Mouse (Mus musculus) embryonic facial prominence, embryonic 11.5 days (tissue): ENCODE data around the gene Urod. TPM values are rescaled to one million over a fixed set of nuclear protein-coding genes. Genes with fewer than 3 reads are reported as not detected.

ENCODE experiments used
- ATAC-seq: fragments of 200-750 bp; cut with Nextera tagmentation; replicated peaks from 2 replicates; pipeline ENCODE4 v1.8.0; 2017; ENCODE audit warnings: low read depth; ENCODE audit not compliant: insufficient number of reproducible peaks, low FRiP score, low TSS enrichment
- DNase-seq: peaks from one replicate; pipeline ENCODE4 v3.0.0-alpha.2; 2015; ENCODE audit warnings: low spot score
- H3K27ac ChIP-seq: fragments of 300-500 bp; sonication (generic); replicated peaks from 2 replicates; pipeline ENCODE4 v1.5.1; 2014; ENCODE audit warnings: mild to moderate bottlenecking, low read depth, low read length, control low read depth
- H3K27me3 ChIP-seq: fragments of 300-500 bp; sonication (generic); 2 replicates; pipeline ENCODE4 v1.6.1; 2014; ENCODE audit warnings: mild to moderate bottlenecking, low read length, moderate library complexity, mixed read lengths; ENCODE audit not compliant: control insufficient read depth, insufficient read depth
- H3K36me3 ChIP-seq: fragments of 300-500 bp; sonication (generic); replicated peaks from 2 replicates; pipeline ENCODE4 v1.6.1; 2014; ENCODE audit warnings: low read depth, mild to moderate bottlenecking, low read length, moderate library complexity, mixed read lengths; ENCODE audit not compliant: control insufficient read depth, insufficient read depth
- H3K4me1 ChIP-seq: fragments of 300-500 bp; sonication (generic); 2 replicates; pipeline ENCODE4 v1.6.1; 2014; ENCODE audit warnings: low read length, mixed read lengths; ENCODE audit not compliant: control insufficient read depth, insufficient read depth
- H3K4me2 ChIP-seq: fragments of 300-500 bp; sonication (generic); 2 replicates; pipeline ENCODE4 v1.6.1; 2014; ENCODE audit warnings: low read depth, mild to moderate bottlenecking, control low read depth, low read length, moderate library complexity
- H3K4me3 ChIP-seq: fragments of 300-500 bp; sonication (generic); 2 replicates; pipeline ENCODE4 v1.5.1; 2014; ENCODE audit warnings: low read depth, low read length, control low read depth
- H3K9ac ChIP-seq: fragments of 300-500 bp; sonication (generic); replicated peaks from 2 replicates; pipeline ENCODE4 v1.6.1; 2014; ENCODE audit warnings: mild to moderate bottlenecking, control low read depth, low read length
- H3K9me3 ChIP-seq: fragments of 300-500 bp; sonication (generic); replicated peaks from 2 replicates; pipeline ENCODE4 v1.6.1; 2016; ENCODE audit warnings: mild to moderate bottlenecking, low read length, inconsistent platforms, mixed read lengths; ENCODE audit not compliant: control insufficient read depth
- WGBS: fragments of 180-500 bp; shearing (Covaris S2); extraction: QIAGEN DNeasy Blood & Tissue Kit; methylation state at CpG from one replicate; pipeline ENCODE4 v1.1.7; 2014; 5-methylcytosine and 5-hydroxymethylcytosine counted together
- polyA plus RNA-seq: library from polyadenylated mRNA; unstranded; fragments of >200 nt; fragmentation: Nextera tagmentation; extraction: Ambion mirVana; gene quantifications from 2 replicates; pipeline ENCODE4 v1.2.1, GENCODE M21; 2014

Urod gene
- polyA plus RNA-seq, 1 experiment from 2014 or later = 109 TPM

- H3K36me3 ChIP-seq = no peaks in the 10 kb centered on the region
- WGBS = 71% methylated on average over 5 of the region's 5 CpGs
- H3K4me3 ChIP-seq = no peak overlapping the region
- DNase-seq = no peak
- H3K4me2 ChIP-seq = no peak overlapping the region
- H3K4me1 ChIP-seq = no peaks in the 10 kb centered on the region
- no peak overlapping the region for H3K27ac ChIP-seq
- no peaks in the 10 kb centered on the region for H3K9me3 ChIP-seq
- no peak for ATAC-seq
- no peaks in the 10 kb centered on the region for H3K27me3 ChIP-seq
- H3K9ac ChIP-seq = no peak overlapping the region
Observed at GRCm38 (mm10) chr4:116987122-116987456, 7.1 kb downstream of the Urod start.

DNA sequence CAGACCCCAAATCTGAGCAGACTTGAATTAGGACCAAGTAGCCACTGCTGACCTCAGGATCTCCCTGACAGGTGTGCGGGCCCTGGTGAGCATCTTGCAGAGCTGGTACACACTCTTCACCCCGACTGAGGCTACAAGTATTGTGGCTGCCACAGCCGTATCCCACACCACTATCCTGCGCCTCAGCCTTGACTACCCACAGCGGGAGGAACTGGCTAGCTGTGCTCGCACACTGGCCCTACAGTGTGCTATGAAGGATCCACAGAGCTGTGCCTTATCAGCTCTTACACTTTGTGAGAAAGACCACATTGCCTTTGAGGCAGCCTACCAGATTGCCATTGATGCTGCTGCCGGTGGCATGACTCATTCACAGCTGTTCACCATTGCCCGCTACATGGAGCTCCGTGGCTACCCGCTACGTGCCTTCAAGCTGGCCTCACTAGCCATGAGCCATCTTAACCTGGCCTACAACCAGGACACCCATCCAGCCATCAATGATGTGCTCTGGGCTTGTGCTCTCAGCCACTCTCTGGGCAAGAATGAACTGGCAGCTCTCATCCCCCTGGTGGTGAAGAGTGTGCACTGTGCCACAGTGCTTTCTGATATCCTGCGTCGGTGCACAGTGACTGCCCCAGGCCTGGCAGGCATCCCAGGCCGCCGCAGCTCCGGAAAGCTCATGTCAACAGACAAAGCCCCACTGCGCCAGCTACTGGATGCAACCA lies 7.7 kb downstream of the Urod start:
- no peak overlapping the region for H3K4me2 ChIP-seq
- DNase-seq (peak; percentile 75), ATAC-seq (peak; percentile 73)
- H3K9me3 ChIP-seq = no peaks in the 10 kb centered on the region
- no peaks in the 10 kb centered on the region for H3K27me3 ChIP-seq
- no peaks in the 10 kb centered on the region for H3K4me1 ChIP-seq
- no peak overlapping the region for H3K27ac ChIP-seq
- H3K36me3 ChIP-seq = no peaks in the 10 kb centered on the region
- WGBS = 62% methylated on average over 17 of the region's 17 CpGs
- no peak overlapping the region for H3K4me3 ChIP-seq
- H3K9ac ChIP-seq = no peak overlapping the region

- Histone ChIP-seq H3K4me1 (no peaks in the 10 kb centered on the region), H3K36me3 (no peaks in the 10 kb centered on the region), H3K4me3 (no peak overlapping the region), H3K9me3 (no peaks in the 10 kb centered on the region), H3K27me3 (no peaks in the 10 kb centered on the region), H3K27ac (no peak overlapping the region), H3K4me2 (no peak overlapping the region), H3K9ac (no peak overlapping the region)
- WGBS = 94% methylated on average over 7 of the region's 7 CpGs
- no peak for ATAC-seq
- DNase-seq = no peak
Observed at GRCm38 (mm10) chr4:116985681-116986080, 8.5 kb downstream of the Urod start.

DNA sequence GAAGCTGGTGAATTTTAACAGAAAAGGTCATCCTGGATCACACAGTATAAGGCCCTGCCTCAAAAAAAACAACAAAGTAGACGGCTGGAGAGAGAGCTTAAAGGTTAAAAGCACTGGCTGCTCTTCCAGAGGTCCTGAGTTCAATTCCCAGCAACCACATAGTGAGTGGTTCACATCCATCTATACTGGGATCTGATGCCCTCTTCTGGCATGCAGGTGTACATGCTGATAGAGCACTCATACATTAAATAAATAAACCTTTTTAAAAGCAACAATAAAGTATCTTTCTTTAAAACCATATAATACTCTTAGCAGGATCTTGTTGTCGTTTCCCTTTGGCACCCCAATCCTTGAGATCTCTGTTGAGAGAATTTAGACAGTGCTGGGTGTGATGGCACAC lies 17.7 kb downstream of the Urod start:
- ATAC-seq (no peak), DNase-seq (no peak)
- Histone ChIP-seq H3K9ac (no peak overlapping the region), H3K9me3 (no peaks in the 10 kb centered on the region), H3K4me2 (no peak overlapping the region), H3K27me3 (no peaks in the 10 kb centered on the region), H3K4me3 (no peak overlapping the region), H3K36me3 (no peaks in the 10 kb centered on the region), H3K4me1 (no peaks in the 10 kb centered on the region), H3K27ac (no peak overlapping the region)
- 61% methylated on average over 2 of the region's 2 CpGs for WGBS

DNA sequence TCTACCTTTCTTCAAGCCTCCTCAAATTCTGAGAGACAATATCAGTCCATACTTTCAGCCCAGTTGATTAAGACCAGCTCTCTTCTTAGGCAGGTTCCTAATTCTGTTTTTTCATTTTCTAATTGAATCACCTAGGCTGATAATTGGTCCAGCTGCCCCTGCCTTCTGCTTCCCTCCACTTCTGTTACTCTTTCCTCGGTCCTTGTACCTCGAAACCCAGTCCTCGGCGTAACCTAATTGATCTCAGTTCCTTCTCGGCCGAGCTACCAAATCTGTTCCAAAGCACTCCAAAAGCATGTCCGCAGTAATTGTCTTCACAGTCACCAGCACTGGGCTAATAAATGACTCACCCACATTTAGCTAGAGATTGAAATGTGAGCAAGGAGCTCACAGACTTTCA lies 39.3 kb downstream of the Urod start:
- H3K27ac ChIP-seq = no peak overlapping the region
- H3K9ac ChIP-seq = no peak overlapping the region
- no peak for DNase-seq
- H3K4me2 ChIP-seq = no peak overlapping the region
- no peak for ATAC-seq
- no peaks in the 10 kb centered on the region for H3K4me1 ChIP-seq
- no peak overlapping the region for H3K4me3 ChIP-seq
- no peaks in the 10 kb centered on the region for H3K9me3 ChIP-seq
- H3K36me3 ChIP-seq = no peaks in the 10 kb centered on the region
- WGBS = 79% methylated on average over 7 of the region's 7 CpGs
- no peaks in the 10 kb centered on the region for H3K27me3 ChIP-seq

GRCm38 (mm10) chr4:116951642-116952041 lies 42.6 kb downstream of the Urod start:
- WGBS = 55% methylated on average over 1 of the region's 1 CpGs
- Histone ChIP-seq H3K36me3 (no peaks in the 10 kb centered on the region), H3K4me1 (no peaks in the 10 kb centered on the region), H3K27ac (no peak overlapping the region), H3K9ac (no peak overlapping the region), H3K4me2 (no peak overlapping the region), H3K27me3 (no peaks in the 10 kb centered on the region), H3K9me3 (no peaks in the 10 kb centered on the region), H3K4me3 (no peak overlapping the region)
- peak; percentile 28 for DNase-seq
- no peak for ATAC-seq

GRCm38 (mm10) chr4:116944055-116944454 lies 50.2 kb downstream of the Urod start:
- H3K4me2 ChIP-seq = no peak overlapping the region
- 57% methylated on average over 5 of the region's 5 CpGs for WGBS
- ATAC-seq (no peak), DNase-seq (peak; percentile 8)
- no peak overlapping the region for H3K27ac ChIP-seq
- no peak overlapping the region for H3K9ac ChIP-seq
- no peaks in the 10 kb centered on the region for H3K4me1 ChIP-seq
- H3K9me3 ChIP-seq = no peaks in the 10 kb centered on the region
- no peaks in the 10 kb centered on the region for H3K36me3 ChIP-seq
- H3K4me3 ChIP-seq = no peak overlapping the region
- no peaks in the 10 kb centered on the region for H3K27me3 ChIP-seq

DNA sequence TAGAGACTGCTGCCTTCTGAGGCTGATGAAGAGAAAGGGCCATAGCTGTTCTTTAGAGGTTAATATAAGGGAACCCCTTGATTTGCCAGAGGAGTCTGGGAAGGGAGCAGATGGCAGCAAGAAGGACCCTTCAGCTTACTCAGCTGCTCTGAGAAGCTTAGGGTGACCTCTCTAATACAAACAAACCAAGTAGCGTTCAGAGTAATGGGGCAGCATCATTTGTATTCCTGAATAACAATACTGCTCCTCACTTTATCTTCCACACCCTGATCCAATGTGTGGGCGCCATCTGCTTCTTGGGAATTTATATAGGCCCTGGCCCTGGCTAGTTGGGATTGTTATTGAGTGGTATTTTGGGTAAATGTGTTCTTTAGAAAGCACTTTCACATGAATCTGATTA lies 51.5 kb downstream of the Urod start:
- ATAC-seq (no peak), DNase-seq (no peak)
- H3K27ac ChIP-seq = no peak overlapping the region

More for the DNA sequence above, 51.5 kb downstream of the Urod start:
- no peak overlapping the region for H3K4me3 ChIP-seq
- H3K9me3 ChIP-seq = no peaks in the 10 kb centered on the region
- 54% methylated on average over 2 of the region's 2 CpGs for WGBS
- no peaks in the 10 kb centered on the region for H3K27me3 ChIP-seq
- H3K4me1 ChIP-seq = no peaks in the 10 kb centered on the region
- H3K9ac ChIP-seq = no peak overlapping the region
- no peak overlapping the region for H3K4me2 ChIP-seq
- H3K36me3 ChIP-seq = no peaks in the 10 kb centered on the region
